Mouse (Mus musculus): ENCODE data around the gene Chil4. TPM values are rescaled to one million over a fixed set of nuclear protein-coding genes. Genes with fewer than 3 reads are reported as not detected.

The Chil4 gene
- total RNA-seq, 2 experiments from 2014 or later, result not detected

DNA sequence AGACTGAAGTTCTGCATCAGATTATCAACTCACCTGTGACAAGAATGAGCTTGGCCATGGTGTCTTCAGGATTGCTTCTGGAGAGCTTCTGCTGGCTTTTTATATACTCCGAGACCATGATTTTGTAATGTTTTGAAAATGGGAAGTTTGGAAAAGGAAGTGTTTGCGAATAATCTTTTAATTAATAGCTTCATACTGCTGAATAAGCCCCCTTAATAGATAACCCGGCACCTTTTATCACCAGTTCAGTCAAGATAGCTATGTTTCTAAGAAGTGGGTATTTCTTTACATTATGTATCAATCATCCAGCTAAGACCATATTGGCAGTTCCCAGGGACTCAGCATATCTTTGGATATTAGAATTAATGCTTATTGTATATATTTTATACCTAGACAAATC lies 51.8 kb downstream of the Chil4 start, which contains the start of gene Chil3:
Gene Chil3 (minus strand): TSS at position 101 of the 400 bp plus-strand sequence.
- DNase-seq, result no peak

DNA sequence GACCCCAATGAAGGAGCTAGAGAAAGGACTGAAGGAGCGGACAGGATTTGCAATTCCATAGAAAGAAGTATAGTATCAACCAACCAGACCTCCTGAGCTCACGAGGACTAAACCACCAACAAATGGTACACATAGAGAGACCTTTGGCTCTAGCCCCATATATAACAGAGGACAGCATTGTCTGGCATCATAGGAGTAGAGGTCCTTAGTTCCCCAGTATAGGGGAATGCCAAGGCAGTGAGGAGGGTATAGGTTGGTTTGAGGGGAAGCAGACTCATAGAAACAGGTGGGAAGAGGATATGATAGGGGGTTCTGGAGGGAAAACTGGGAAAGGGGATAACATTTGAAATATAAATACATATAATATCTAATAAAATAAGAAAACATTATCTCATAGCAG lies 64.9 kb downstream of the Chil4 start:
- no peak for DNase-seq

Other genes starting within 250 kb of the Chil4 start
- gene Ovgp1, start 245.8 kb downstream of the Chil4 start, total RNA-seq (2021), result 1 to 10 TPM in 1 of 2 experiments, under 1 TPM in 1; 0.49 to 1.7 TPM
- not detected for gene Pifo, start 204.9 kb downstream of the Chil4 start, total RNA-seq (2021)
- not detected for gene Chil5, start 186.7 kb downstream of the Chil4 start, total RNA-seq (2021)
- gene Chia1, start 106.3 kb downstream of the Chil4 start, total RNA-seq (2021), result not detected
- 1 to 10 TPM in 1 of 2 experiments, not detected in 1; 2.6 TPM for gene Chil3, start 51.9 kb downstream of the Chil4 start, total RNA-seq (2021)
- gene Chil6, start 186.7 kb upstream of the Chil4 start, total RNA-seq (2021), result not detected

All from gastrocnemius, postnatal 10 days (tissue).